Mouse (Mus musculus): Measurements from ENCODE around the gene Hbb-bh1.
"Not testable (repeated sequence)": the region's sequence is repeated elsewhere in the genome, so short reads cannot be mapped to it uniquely, and the experiment has no call there.

The Hbb-bh1 gene

DNA sequence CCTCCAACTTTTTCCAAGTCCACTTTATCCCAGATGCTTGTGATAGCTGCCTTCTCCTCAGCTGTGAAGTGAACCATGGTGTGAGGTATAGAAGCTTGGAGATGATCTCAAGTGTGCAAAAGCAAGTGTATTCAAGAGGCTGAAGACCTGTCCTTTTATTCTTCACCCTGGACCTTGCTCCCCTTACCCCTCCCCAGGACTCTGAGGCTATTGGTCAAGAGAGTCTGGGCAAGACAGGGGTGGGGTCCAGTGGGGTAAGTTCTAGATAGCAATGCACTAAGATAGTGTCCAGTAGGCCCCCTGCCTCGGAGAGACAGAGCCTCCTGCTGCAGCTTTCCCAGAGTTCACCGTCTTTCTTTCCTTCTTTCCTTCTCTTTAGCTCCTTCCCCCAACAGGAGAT lies at the start of gene Hbb-bh1:
Gene Hbb-bh1, minus strand, starts transcription at position 131 of the 400 bp plus-strand sequence.
- no peak for DNase-seq (ENCODE audit: low spot score in 2 of 2)

DNA sequence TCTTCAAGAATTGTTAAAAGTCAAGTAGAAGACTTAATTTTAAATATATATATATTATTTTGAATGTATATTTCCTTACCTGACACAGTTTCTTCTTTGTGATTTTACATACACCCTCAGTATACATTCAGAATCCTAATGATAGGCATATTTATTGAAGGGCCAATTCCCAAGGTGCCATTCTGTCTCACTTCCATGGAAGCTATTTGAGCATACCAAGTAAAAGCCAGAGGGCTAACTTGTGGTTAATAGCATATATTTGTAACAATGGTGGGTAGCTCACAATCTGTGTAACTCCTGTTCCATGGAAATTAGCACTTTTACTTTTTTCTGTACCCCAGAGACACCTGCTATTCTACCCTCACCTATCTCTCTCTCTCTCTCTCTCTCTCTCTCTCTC lies 43.2 kb upstream of the Hbb-bh1 start, which contains the start of gene Olfr66:
Gene Olfr66, minus strand, starts transcription at position 101 of the 400 bp plus-strand sequence.
- DNase-seq (ENCODE audit: low spot score in 2 of 2): no peak

DNA sequence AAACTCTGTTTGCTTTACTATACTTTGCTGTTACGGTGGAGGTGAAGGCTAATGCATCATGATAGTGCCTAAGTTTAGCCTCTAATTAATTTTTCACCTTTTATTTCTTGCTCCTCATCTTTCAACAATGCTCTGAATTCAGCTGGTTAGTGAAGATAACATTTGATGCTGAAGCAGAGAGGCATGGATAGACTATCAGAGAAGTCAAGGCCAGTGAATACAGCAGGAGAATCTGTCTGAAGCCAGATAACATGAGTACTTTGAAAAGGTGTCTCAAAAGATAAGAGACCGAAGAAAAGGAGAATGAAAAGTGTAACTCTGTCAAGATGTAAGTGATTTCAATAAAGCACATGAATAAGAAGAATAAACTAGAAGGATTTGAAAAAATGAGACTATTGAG lies 34.1 kb upstream of the Hbb-bh1 start:
- DNase-seq (ENCODE audit: low spot score in 2 of 2): no peak

DNA sequence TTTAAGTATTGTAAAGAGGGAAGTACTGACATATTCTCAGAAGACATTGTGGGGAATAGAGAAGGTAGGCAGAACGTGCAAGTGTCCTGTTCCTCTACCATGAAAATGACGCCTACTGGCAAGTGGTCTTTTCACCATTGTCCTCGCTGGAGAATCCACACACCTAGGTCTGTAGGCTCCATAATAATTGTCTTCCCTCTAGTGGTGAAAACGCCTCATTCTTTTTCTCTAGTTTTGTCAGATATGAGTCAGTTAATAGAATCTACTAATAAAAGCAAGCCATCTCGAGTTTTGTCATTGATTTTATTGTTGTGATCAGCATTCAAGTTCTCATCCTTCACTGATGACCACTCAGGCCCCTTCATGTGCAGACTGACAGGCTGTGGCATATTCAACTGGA lies 31.5 kb upstream of the Hbb-bh1 start:
- DNase-seq (ENCODE audit: low spot score in 2 of 2): no peak

DNA sequence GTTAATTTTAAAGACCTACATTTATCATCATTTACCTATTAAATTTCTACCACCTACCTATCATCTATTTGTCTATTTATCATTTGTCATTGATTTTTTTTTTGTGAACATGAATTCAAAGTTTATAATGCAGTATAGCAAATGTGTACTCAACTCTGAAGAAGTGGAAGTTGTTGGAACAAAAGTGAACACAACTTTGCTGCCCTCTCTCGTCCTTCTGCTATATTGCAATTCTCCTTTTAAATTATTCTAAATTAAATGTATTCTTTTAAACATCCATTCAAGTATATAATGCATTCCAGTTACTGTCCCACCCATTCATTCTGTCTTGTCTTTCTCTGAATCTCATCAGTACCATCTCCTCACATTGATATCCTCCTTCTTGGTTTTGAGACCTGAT lies 30.1 kb upstream of the Hbb-bh1 start:
- DNase-seq (ENCODE audit: low spot score in 2 of 2): no peak

DNA sequence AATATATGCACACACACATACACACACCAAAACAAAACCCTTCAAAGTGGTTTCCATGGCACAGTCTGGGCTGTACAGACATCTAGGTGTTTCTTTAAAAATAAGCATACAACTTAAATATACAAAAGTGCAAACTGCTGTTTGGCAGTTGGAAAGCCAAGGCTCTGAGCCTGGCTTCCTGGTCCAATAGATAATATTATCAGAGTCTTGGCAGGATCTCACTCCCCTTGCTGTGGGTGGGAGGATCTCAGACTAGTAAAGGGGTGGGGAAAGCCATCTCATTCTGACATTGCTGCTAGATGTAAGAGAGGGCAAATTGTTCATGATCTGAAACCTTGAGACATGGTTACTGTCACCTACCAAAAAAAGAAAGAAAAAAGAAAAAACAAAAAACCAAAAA lies 27.7 kb upstream of the Hbb-bh1 start:
- no peak for DNase-seq (ENCODE audit: low spot score in 2 of 2)

DNA sequence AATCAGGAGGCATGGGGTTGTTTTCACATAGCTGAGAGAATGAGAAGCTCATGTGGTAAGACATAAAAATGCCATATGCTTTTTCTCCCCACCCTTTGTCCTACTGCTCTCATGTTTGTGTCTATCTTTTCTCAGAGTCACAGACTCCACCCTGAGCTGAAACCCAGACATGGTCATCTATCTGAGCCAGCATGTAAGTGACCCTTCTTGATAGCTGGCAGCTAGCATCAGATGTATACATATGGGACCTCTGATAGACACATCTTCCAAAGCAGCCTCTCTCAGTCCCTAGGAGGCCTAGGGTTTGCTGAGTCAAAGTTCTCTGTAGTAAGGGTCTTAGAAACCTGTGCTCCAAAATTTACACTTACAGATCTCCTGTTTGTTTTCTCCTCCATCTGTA lies 22.8 kb upstream of the Hbb-bh1 start:
- no peak for DNase-seq (ENCODE audit: low spot score in 2 of 2)

DNA sequence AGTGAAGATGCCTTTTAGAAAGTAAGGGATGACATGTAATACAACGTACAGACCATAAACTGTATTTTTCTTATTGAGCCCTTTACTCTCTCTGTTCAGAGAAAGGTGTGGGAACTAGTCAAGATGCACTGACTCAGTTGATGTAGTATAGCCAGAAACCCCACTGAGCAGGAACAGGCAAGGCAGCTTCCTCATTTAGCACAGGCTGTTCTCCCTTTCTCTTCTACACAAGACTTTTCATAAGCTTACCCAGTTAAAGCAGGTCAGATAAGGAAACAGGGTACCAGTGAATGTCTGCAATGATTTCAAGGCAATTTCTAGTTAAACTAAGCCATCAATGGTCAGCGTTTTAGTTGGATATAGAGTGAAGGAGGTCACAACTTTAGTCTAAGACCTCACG lies 18.6 kb upstream of the Hbb-bh1 start:
- no peak for DNase-seq (ENCODE audit: low spot score in 2 of 2)

DNA sequence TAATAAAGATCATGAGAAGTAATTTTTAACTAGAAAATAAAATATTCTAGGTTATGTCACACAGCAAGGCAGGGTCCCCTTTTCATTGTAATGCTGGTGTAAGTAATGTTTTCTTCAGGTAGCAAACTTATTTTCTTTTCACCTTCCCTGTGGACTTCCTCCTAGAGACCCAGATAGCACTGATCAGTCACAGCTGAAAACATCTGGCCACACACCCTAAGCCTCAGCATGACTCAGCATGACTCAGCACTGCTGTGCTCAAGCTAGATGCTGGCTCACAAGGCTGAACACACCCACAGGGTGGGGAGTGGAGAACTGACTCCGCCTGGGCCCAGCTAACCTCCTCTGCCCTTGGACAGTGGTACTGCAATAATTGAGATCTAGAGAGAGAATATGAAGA lies 17.9 kb upstream of the Hbb-bh1 start:
- DNase-seq (ENCODE audit: low spot score in 2 of 2): peak; percentile 70 to 78

DNA sequence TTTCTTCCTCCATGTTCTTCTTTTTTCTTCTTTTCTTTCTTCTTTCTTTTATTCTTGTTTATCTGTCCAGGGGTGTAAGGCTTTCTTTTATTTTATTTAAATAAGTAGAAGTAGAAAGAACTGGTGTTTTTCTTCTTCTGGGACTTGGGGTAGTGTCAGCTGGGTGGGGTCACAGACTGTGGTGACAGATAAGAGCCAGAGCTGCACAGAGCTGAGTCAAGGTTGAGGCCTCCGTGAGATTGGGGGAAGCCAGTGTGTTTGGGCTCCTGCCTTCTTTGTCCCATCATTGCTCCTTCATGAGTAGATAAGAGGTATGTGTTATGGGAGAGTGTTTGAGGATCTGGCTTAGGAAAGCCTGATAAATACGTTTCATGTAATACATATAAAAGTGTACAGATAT lies 16.1 kb upstream of the Hbb-bh1 start:
- peak; percentile 42 to 58 for DNase-seq (ENCODE audit: low spot score in 2 of 2)

DNA sequence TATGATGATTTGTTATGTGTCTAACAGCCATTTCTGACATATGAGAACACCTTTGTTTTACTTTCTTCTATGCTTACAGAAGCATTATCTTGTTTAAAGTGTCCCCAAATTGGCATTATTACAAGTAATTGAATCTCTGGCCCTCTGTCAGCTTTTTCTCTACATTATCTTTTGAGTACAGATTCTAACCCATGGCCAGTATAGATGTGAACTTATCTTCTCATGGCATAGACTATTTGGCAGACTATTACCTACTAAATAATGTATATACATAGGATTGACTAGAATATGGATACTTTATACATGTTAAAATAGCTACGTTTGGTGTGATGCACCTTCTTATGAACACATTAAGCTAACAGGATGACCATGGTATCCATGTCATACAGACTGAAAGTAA lies 11.7 kb upstream of the Hbb-bh1 start:
- no peak for DNase-seq (ENCODE audit: low spot score in 2 of 2)

DNA sequence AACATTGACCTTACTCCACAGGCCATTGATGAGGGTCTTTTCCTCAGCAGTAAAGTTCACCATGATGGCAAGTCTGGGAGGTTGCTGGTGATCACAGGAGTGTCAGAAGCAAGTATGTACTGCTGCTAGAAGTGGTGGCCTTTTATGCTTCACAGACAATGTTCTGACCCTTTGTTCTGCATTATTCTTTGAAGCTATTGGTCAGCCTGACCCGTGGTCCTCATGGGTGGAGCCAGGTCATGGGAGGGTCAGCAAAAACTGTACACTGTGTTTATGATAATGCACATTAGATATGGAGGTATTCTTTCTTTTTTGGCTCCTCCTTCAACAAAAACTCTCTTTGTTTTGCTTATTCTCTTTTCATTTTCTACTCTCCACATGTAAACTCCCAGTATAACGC lies 10.1 kb upstream of the Hbb-bh1 start, which contains the start of gene Hbb-y:
Gene Hbb-y, minus strand, starts transcription at position 127 of the 400 bp plus-strand sequence.
- DNase-seq (ENCODE audit: low spot score in 2 of 2): no peak

DNA sequence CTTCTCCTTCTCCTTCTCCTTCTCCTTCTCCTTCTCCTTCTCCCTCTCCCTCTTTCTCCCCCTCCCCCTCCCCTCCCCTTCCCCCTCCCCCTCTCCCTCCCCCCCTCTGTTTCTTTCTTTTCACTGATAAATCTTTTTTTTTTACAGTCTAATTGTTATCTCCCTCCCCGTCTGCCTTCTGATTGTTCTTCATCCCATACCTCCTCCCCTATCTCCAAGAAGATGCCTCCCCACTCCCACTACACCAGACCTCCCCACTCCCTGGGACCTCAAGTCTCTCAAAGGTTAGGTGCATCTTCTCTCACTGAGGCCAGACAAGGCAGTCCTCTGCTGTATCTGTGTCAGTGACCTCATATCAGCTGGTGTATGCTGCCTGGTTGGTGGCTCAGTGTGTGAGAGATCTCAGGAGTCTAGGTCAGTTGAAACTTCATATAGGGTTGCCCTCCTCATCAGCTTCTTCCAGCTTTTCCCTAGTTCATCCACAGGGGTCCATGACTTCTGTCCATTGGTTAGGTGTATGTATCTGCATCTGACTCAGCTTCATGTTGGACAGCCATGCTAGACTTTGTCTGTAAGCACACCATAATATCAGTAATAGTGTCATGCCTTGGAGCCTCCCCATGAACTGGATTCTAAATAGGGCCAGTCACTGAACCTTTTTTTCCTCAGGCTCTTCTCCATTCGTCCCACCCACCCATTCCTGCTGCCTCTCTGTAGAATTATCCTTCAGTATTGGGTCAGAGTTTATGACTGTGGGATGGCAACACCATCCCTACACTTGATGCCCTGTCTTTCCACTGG lies 1.8 kb upstream of the Hbb-bh1 start:
- DNase-seq (ENCODE audit: low spot score in 2 of 2): no peak

DNA sequence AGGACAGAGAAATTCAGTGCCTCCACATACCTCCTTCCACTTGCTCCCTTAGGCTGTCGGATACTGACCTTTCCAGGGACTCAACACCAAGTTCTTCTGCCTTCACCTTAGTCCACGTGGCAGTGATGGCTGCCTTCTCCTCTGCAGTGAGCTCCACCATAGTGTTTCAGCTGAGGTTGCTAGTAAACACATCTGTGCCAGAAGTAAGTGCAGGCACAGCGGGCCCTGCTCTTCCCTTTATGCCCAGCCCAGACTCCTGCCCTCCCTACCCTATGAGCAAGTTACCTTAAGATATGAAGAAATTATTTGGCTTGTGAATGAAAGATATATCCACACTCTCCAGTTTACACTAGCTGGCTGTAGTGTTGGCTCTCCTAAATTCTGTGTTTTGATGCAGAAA lies 2.7 kb downstream of the Hbb-bh1 start, which contains the start of gene Hbb-bh2:
Gene Hbb-bh2, minus strand, starts transcription at position 253 of the 400 bp plus-strand sequence.
- DNase-seq (ENCODE audit: low spot score in 2 of 2): no peak

DNA sequence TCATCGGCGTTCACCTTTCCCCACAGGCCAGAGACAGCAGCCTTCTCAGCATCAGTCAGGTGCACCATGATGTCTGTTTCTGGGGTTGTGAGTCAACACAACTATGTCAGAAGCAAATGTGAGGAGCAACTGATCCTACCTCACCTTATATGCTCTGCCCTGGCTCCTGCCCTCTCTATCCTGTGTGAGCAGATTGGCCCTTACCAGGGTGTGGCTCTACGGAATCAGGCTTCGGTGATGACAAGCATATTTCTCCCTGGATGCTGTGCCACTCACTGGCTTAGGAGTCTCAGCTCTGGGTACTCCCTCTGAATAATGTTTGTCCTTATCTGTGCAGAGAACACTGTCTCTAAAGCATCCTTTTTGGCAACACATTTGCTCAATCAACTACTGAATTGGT lies 15.2 kb downstream of the Hbb-bh1 start, which contains the start of gene Hbb-bs:
Gene Hbb-bs, minus strand, starts transcription at position 289 of the 400 bp plus-strand sequence.
- DNase-seq (ENCODE audit: low spot score in 2 of 2): peak; percentile 65 to 77

DNA sequence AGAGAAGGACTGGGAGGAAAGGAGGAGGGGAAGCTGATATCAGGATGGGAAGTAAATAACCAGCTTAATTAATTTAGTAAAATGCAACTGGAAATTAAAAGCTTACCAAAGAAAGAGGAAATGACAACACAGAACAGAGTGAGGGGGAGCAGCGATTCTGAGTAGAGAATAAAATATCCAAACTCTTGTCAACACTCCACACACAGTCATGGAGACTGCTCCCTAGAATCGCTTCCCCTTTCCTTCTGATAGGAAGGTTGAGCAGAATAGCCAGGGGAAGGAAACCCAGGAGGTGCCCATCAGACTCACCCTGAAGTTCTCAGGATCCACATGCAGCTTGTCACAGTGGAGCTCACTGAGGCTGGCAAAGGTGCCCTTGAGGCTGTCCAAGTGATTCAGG lies 15.8 kb downstream of the Hbb-bh1 start:
- DNase-seq (ENCODE audit: low spot score in 2 of 2): not testable (repeated sequence)

DNA sequence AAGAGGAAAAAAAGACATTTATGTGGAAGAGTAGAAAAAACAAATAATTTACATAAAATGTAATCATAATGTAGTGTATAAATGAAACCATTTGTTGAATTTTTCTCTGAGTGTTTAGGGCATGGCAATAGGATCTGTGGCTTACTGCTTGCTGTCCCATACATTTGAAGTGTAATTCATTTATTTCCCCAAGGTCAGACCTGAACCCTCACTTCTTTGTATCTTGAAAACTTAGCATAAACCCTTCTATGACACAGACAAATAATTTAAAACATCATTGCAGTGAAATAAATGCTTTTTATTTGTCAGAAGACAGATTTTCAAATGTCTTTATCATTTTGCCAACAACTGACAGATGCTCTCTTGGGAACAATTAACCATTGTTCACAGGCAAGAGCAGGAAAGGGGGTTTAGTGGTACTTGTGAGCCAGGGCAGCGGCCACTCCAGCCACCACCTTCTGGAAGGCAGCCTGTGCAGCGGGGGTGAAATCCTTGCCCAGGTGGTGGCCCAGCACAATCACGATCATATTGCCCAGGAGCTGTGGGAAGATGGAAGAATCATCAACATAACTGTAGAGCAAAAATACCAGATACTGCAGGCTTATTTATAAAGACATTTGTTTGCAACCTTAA lies 16.6 kb downstream of the Hbb-bh1 start:
- DNase-seq (ENCODE audit: low spot score in 2 of 2): no peak

DNA sequence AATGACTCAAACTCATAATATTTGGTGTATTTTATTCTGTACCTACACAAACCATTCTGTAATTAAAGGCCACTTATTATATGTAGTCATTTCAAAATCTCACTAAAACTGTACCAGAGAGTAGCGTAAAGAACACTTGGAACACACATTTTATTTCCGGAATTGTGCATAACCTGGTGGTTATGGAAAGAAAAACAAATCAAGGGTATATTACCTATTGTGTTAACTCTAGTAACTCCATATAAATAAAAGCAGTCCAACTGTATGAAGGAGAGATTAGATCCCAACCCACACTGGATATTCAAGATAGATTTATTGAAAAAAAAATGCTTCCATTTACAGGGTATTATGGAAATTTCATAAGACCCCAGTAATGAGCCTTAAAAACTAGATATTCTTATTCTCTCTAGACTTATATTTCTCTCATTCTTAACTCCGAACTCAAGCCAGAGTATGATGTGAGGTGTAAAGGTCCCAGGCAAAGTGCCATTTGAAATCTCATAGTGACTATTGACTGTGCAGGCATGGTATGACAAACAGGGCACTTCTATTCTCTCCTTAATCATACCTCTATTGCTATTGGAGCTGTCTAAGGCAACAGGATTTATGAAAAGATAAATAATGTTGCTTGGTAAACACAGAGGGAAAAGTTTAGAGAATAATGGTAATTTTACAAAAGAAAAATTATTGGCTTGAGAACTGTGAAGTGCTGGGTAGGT lies 17.3 kb downstream of the Hbb-bh1 start:
- no peak for DNase-seq (ENCODE audit: low spot score in 2 of 2)

DNA sequence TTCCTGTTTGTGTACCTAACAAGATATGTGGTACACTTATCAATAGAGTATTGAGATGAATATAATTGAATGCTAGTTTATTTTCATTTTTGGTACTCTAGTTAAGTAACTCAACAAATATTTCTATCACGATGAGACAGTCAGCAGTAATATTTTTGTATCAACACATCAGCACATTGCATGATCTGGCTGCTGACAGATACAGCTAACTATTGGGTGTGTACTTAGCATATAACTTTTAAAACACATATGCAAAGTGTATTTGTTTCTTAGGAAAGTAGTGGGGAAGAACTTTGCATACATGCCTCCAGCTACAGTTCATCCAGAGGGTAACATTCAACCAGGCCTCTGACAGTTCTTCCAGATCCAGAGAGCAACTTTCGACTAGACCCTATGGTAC lies 18.4 kb downstream of the Hbb-bh1 start:
- DNase-seq (ENCODE audit: low spot score in 2 of 2): no peak

DNA sequence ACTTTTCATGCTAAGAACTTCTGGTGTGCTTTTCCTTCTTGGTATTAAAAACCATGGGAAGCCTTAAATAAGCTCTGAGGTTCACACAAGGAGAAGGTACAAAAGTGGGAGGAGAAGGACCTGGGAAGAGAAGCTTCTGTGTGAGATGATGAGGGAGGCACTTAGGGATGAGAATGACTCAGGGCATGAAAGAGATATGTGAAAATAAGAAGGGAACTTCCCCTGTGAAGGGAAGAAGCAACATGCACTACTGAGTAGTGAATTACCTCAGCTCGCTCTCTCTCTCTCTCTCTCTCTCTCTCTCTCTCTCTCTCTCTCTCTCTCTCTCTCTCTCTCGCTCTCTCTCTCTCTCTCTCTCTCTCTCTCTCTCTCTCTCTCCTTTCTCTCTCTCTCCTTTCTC lies 27.9 kb downstream of the Hbb-bh1 start:
- not testable (repeated sequence) for DNase-seq (ENCODE audit: low spot score in 2 of 2)

DNA sequence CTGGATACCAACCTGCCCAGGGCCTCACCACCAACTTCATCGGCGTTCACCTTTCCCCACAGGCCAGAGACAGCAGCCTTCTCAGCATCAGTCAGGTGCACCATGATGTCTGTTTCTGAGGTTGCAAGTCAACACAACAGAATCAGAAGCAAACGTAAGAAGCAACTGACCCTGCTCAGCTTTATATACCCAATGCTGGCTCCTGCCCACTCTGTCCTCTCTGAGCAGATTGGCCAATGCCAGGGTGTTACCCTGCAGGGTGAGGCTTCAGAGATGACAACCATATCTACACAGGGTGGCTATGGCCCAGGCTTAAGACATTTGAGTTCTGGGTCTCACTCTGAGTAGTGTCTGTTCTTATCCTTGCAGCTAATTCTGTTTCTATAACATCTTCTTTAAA lies 29.2 kb downstream of the Hbb-bh1 start, which contains the start of gene Hbb-bt:
Gene Hbb-bt, minus strand, starts transcription at position 231 of the 400 bp plus-strand sequence.
- peak; percentile 65 to 69 for DNase-seq (ENCODE audit: low spot score in 2 of 2)

DNA sequence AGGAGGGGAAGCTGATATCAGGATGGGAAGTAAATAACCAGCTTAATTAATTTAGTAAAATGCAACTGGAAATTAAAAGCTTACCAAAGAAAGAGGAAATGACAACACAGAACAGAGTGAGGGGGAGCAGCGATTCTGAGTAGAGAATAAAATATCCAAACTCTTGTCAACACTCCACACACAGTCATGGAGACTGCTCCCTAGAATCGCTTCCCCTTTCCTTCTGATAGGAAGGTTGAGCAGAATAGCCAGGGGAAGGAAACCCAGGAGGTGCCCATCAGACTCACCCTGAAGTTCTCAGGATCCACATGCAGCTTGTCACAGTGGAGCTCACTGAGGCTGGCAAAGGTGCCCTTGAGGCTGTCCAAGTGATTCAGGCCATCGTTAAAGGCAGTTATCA lies 29.8 kb downstream of the Hbb-bh1 start:
- not testable (repeated sequence) for DNase-seq (ENCODE audit: low spot score in 2 of 2)

All from spleen, postnatal 14 days (tissue).